Mouse (Mus musculus): ENCODE results near the gene Gdf9.

GRCm38 (mm10) chr11:53393856-53394255, 37.0 kb upstream of the Gdf9 start:
- TF ChIP-seq GATA1 (IDR thresholded peaks at IDR 0.05; ENCODE audit: low read length) (no peak), TAL1 (IDR thresholded peaks at IDR 0.05; ENCODE audit: low read length) (no peak)

All from erythroblast, embryonic 14.5 days (primary cell).